Mouse (Mus musculus): ENCODE data around the gene Eml5. TPM values are rescaled to one million over a fixed set of nuclear protein-coding genes. Genes with fewer than 3 reads are reported as not detected.

The Eml5 gene
- 19.2 to 27.5 TPM (median 21.5 TPM) in 4 replicates for total RNA-seq (2023)

DNA sequence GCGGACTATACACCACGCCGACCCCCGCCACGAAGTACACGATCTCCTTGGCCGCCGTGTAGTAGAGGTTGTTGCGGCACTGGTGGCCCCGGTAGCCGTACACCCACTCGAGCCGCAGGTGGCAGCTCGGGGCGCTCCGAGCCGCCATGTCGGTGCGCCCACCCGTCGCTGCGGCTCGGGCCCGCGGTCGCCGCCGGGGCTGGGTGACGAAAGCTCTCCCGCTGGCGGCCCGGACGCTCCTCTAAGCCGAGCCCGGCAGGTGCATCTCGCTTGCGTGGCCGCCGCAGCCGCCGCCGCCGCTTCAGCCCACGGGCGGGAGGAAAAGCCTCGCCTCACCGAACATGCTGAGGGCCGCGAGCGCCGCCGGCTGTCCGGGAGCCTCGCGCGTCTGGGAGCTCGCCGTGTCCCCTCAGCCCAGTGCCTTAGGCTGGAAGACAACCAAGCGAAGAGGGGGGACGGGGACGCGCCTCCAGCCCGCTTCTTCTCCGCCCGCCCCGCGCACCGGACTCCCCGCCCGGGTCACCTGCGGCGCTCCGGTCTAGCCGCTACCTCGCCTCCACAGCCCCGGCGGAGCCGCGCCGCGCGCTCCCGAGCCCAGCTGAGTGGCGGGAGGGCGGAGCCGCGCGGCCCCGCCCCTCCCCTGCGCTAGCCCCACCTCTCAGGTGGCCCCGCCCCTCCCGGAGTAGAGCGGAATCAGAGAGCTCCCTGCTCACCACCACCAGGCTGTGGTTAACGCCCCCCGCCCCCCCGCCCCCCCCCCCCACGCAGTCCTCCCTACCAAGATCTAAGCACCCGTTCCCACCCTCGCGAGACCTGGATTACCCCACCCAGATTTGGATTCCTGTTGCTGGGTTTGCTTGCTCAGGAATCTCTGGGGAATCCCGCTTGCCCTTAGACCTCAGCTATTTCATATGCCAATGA, at the start of gene Eml5:
Gene Eml5, minus strand, starts transcription at position 604 of the 921 bp plus-strand sequence.

DNA sequence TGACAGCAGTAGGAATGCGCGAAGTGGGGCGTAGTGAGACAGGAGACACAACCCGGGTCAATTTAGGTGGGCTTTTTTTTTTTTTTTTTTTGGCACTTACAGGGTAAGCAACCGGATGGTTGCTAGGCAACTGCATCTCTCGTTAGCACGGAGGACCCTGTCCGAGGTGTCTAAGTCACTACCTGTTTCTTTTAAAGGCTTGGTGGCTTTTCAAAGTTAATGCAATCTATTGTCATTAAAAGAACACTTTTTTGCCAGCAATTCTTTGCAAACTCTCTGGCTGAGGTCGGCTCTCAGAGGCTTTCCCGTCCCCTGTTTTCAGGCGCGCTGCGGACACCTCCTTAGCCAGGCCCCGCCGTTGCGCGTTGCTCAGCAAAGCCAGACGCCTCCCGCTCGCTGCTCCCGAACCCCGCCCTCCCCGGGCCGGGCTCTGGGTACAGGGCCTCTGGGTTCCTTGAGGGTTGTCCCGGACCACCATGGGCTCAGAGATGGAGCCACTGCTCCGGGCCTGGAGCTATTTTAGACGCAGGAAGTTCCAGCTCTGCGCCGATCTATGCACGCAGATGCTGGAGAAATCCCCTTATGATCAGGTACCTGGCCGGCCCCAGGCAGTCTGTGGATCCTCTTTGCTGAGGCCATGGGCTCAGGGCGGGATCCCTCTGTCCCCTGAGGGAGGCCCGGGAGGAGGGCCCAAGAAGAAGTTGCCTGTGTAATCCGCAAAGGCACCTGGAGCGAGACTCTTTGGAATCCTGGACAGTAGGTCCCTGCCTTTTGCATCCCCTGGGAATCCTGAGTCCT, 19.1 kb upstream of the Eml5 start, which contains the start of gene Ttc8:
Gene Ttc8, plus strand, starts transcription at position 381 of the 798 bp plus-strand sequence.

DNA sequence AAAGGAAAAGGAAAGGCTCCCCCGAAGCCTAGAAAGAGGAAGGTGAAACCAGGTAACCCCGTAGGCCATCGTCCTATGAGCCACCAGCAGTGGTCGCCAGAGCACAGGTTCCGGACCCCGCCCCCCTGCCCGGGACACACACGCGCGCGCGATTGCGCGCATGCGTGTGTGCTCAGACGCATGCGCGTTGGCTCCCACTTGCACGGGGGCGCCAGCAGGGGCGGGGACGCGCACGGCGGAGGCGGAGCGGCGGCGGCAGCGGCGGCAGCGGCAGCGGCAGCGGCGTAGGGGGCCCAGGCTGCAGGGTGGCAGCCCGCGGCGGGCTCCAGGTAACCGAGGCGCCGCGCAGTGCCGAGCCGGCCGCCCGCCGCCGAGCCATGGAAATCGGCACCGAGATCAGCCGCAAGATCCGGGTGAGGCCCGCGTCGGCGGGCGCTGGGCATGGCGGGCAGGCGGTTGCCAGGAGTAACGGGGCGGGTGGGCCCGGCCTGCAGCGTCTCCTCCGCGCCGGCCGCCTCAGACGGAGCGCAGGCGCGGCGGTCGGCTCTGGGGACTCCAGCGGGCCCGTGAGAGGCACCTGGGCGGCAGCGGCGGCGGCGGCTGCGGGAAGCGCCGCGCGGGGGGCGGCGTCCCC, 154.4 kb downstream of the Eml5 start, which contains the start of gene Zc3h14:
Gene Zc3h14, plus strand, starts transcription at position 219 of the 634 bp plus-strand sequence.

GRCm38 (mm10) chr12:98736951-98737800, 164.1 kb downstream of the Eml5 start, which contains the start of gene Ptpn21:
Gene Ptpn21, minus strand, starts transcription at chr12:98737405.

Other genes with a start within 250 kb of the Eml5 start
- gene Ptpn21, start 164.1 kb downstream of the Eml5 start, total RNA-seq (2023), result 5.8 to 7.1 TPM (median 6.1 TPM) in 4 replicates
- 89.4 to 95.5 TPM (median 92.0 TPM) in 4 replicates for gene Zc3h14, start 154.5 kb downstream of the Eml5 start, total RNA-seq (2023)
- gene Ttc8, start 19.1 kb upstream of the Eml5 start, total RNA-seq (2023), result 4.1 to 8.0 TPM (median 5.0 TPM) in 4 replicates

Data from B cell, adult 62 days (primary cell).